Mouse (Mus musculus) limb, embryonic 13.5 days (tissue): ENCODE measurements around the gene Zfp383. TPM values are rescaled to one million over a fixed set of nuclear protein-coding genes. Genes with fewer than 3 reads are reported as not detected.
"Not testable (repeated sequence)": the region's sequence is repeated elsewhere in the genome, so short reads cannot be mapped to it uniquely, and the experiment has no call there.

ENCODE experiments used
- ATAC-seq: fragments of 200-750 bp; cut with Nextera tagmentation; 2 replicates; pipeline ENCODE4 v1.8.0; 2017; ENCODE audit warnings: low read depth, moderate number of reproducible peaks, moderate TSS enrichment; ENCODE audit not compliant: low FRiP score
- H3K27ac ChIP-seq: fragments of 300-500 bp; sonication (generic); 2 replicates; pipeline ENCODE4 v1.5.1; 2015; ENCODE audit warnings: inconsistent platforms, mild to moderate bottlenecking, moderate library complexity
- H3K27me3 ChIP-seq: fragments of 300-500 bp; sonication (generic); 2 replicates; pipeline ENCODE4 v1.6.1; 2015; ENCODE audit warnings: mild to moderate bottlenecking, inconsistent platforms
- H3K36me3 ChIP-seq: fragments of 300-500 bp; sonication (generic); 2 replicates; pipeline ENCODE4 v1.6.1; 2015; ENCODE audit warnings: inconsistent platforms, mild to moderate bottlenecking, moderate library complexity
- H3K4me1 ChIP-seq: fragments of 300-500 bp; sonication (generic); 2 replicates; pipeline ENCODE4 v1.6.1; 2015; ENCODE audit warnings: inconsistent platforms
- H3K4me2 ChIP-seq: fragments of 300-500 bp; sonication (generic); replicated peaks from 2 replicates; pipeline ENCODE4 v1.6.1; 2015; ENCODE audit warnings: inconsistent platforms, mild to moderate bottlenecking, moderate library complexity
- H3K4me3 ChIP-seq: fragments of 300-500 bp; sonication (generic); 2 replicates; pipeline ENCODE4 v1.5.1; 2015; ENCODE audit warnings: moderate library complexity, mild to moderate bottlenecking, inconsistent platforms
- H3K9ac ChIP-seq: fragments of 300-500 bp; sonication (generic); 2 replicates; pipeline ENCODE4 v1.6.1; 2015; ENCODE audit warnings: mild to moderate bottlenecking, inconsistent platforms
- H3K9me3 ChIP-seq: fragments of 300-500 bp; sonication (generic); 2 replicates; pipeline ENCODE4 v1.6.1; 2016; ENCODE audit warnings: inconsistent platforms
- WGBS: fragments of 180-500 bp; shearing (Covaris S2); methylation state at CpG from one replicate; pipeline ENCODE4 v1.1.7; 2015; 5-methylcytosine and 5-hydroxymethylcytosine counted together
- polyA plus RNA-seq: library from polyadenylated mRNA; unstranded; fragments of >200 nt; fragmentation: Nextera tagmentation; extraction: Ambion mirVana; gene quantifications from 2 replicates; pipeline ENCODE4 v1.2.1, GENCODE M21; 2015

Zfp383 gene
- polyA plus RNA-seq: 8.3 and 8.5 TPM in 2 replicates

DNA sequence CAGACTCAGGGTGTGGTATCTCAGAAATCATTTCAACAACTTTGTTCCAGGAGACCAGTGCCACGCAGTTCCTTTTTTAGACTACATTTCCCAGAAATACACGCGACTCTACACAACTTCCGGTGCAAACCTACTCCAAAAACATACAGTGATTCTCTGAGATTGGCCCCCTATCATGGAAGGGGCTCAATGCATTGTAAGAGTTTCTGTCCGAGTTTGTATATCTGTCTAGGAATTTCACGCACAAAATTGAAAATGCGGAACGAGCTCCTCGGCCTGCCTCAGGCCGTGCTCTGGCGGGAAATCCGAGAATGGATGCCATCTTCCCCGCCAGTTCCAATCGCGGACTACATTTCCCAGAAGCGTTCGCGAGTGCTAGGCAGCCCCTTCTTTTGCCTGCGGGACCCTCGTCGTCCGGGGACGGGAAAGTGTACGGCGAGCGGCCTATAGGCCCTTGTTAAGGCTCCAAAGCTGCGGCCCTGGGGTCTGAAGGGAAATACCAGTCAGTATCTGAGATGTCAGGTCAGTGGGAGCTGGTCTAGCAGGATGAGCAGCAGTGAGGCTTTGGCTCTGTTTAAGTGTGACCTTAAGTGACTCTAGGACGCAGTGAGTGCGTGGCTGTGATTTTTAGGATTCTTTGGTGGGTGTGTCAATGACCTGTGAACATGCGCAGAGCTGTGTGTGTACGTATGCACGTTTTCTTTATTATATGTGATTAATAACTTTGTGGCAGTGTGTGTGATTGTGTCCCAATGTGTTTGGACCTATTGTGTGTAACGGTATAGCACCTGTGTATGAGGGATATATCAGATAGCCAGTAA, at the start of gene Zfp383:
Gene Zfp383, plus strand, starts transcription at position 94 of the 821 bp plus-strand sequence.
- Histone ChIP-seq H3K4me3 (peak within 1 kb of the TSS; percentile 71), H3K4me1 (peaks cover 19% of the 10 kb centered on the region), H3K36me3 (peaks cover 30% of the 10 kb centered on the region), H3K4me2 (peak within 1 kb of the TSS; percentile 72), H3K9ac (peak within 1 kb of the TSS; percentile 85), H3K27ac (peak within 1 kb of the TSS; percentile 94), H3K27me3 (no peaks in the 10 kb centered on the region), H3K9me3 (no peaks in the 10 kb centered on the region)
- WGBS: under 1% methylated on average over 33 of the region's 33 CpGs
- peak; percentile 86 for ATAC-seq

- H3K27me3 ChIP-seq: no peaks in the 10 kb centered on the region
- 5% methylated on average over 32 of the region's 32 CpGs for WGBS
- peak within 1 kb of the TSS; percentile 74 for H3K4me2 ChIP-seq
- H3K4me3 ChIP-seq: peak within 1 kb of the TSS; percentile 56
- H3K27ac ChIP-seq: no peak within 1 kb of the TSS
- ATAC-seq: peak; percentile 98
- H3K4me1 ChIP-seq: peaks cover 10% of the 10 kb centered on the region
- H3K9me3 ChIP-seq: no peaks in the 10 kb centered on the region
- H3K9ac ChIP-seq: peak within 1 kb of the TSS; percentile 69
- peaks cover 10% of the 10 kb centered on the region for H3K36me3 ChIP-seq
These were observed 48.2 kb upstream of the Zfp383 start, which contains the start of gene Zfp420 for GRCm38 (mm10) chr7:29859532-29860517. Gene Zfp420 (plus strand): TSS chr7:29859979.

DNA sequence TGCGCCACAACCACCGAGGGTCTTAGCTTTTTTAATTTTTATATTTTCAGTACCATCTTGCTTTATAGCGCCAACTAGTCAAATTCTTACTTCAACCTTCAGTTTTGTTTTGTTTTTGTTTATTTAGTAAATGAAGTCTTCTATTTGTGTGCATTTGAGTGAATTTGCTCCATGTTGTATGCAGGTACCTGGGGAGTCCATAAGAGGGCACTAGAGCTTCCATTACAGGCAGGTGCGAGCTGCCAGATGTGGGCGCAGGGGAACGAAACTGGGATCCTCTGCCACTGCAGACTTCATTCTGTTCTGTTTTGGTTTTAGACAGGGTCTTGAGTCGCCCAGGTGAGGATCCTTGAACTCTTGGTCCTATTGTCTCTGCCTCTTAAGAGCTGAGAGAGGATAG, 46.4 kb upstream of the Zfp383 start:
- Histone ChIP-seq H3K4me3 (no peak overlapping the region), H3K4me2 (no peak overlapping the region), H3K27ac (no peak overlapping the region), H3K4me1 (peaks cover 10% of the 10 kb centered on the region), H3K9me3 (no peaks in the 10 kb centered on the region), H3K27me3 (no peaks in the 10 kb centered on the region), H3K36me3 (peaks cover 10% of the 10 kb centered on the region), H3K9ac (no peak overlapping the region)
- ATAC-seq: no peak
- WGBS: 85% methylated on average over 7 of the region's 7 CpGs

- no peaks in the 10 kb centered on the region for H3K27me3 ChIP-seq
- no peaks in the 10 kb centered on the region for H3K4me1 ChIP-seq
- H3K27ac ChIP-seq: no peak overlapping the region
- WGBS: 95% methylated on average over 10 of the region's 10 CpGs
- no peak overlapping the region for H3K4me2 ChIP-seq
- H3K9me3 ChIP-seq: peaks cover 48% of the 10 kb centered on the region
- H3K36me3 ChIP-seq: peaks cover 62% of the 10 kb centered on the region
- no peak for ATAC-seq
- no peak overlapping the region for H3K9ac ChIP-seq
- no peak overlapping the region for H3K4me3 ChIP-seq
These were observed 33.8 kb upstream of the Zfp383 start for GRCm38 (mm10) chr7:29874256-29874655.

DNA sequence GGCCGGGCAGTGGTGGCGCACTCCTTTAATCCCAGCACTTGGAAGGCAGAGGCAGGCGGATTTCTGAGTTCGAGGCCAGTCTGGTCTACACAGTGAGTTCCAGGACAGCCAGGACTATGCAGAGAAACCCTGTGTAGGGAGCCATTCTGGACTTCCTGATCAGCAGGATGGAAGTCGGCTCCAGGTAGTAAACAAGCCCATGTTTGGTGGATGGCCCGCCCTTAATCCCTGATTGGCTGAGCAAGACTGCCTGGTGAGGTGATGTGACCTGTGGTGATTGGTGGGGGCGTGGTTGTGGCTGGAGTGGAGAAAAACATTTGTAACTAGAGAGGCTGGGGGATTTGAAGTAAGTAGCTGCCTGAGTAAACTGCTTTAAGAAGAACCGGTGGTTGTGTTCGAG, 30.5 kb upstream of the Zfp383 start:
- not testable (repeated sequence) for ATAC-seq, H3K27me3 ChIP-seq, H3K4me2 ChIP-seq, H3K9ac ChIP-seq, H3K4me1 ChIP-seq, H3K4me3 ChIP-seq, H3K27ac ChIP-seq
- peaks cover 35% of the 10 kb centered on the region for H3K9me3 ChIP-seq
- H3K36me3 ChIP-seq: peaks cover 55% of the 10 kb centered on the region
- 92% methylated on average over 9 of the region's 9 CpGs for WGBS

DNA sequence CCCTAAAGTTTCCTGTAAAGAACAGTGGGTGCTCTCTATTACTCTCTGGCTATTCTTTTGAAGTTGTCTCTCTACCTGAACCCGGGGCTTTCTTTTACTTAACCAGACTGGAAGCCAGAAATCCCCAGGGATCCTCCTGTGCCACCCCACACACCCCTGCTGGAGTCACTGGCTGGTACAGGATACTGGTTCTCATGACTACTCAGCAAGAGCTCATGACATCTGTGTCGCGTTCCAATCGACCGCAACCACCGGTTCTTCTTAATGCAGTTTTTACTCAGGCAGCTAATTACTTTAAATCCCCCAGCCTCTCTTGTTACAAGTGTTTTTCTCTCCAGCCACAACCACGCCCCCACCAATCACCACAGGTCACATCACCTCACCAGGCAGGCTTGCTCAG, 28.0 kb upstream of the Zfp383 start:
- Histone ChIP-seq H3K4me3 (no peak overlapping the region), H3K4me1 (no peaks in the 10 kb centered on the region), H3K9ac (no peak overlapping the region), H3K4me2 (no peak overlapping the region), H3K27me3 (no peaks in the 10 kb centered on the region), H3K36me3 (peaks cover 37% of the 10 kb centered on the region), H3K9me3 (peaks cover 37% of the 10 kb centered on the region), H3K27ac (no peak overlapping the region)
- ATAC-seq: no peak
- WGBS: 46% methylated on average over 7 of the region's 7 CpGs

GRCm38 (mm10) chr7:29880916-29881315, 27.1 kb upstream of the Zfp383 start:
- H3K9me3 ChIP-seq: peaks cover 37% of the 10 kb centered on the region
- no peak overlapping the region for H3K4me3 ChIP-seq
- H3K27me3 ChIP-seq: no peaks in the 10 kb centered on the region
- H3K4me2 ChIP-seq: no peak overlapping the region
- H3K36me3 ChIP-seq: peaks cover 29% of the 10 kb centered on the region
- ATAC-seq: no peak
- H3K4me1 ChIP-seq: no peaks in the 10 kb centered on the region
- 92% methylated on average over 7 of the region's 7 CpGs for WGBS
- no peak overlapping the region for H3K9ac ChIP-seq
- no peak overlapping the region for H3K27ac ChIP-seq

DNA sequence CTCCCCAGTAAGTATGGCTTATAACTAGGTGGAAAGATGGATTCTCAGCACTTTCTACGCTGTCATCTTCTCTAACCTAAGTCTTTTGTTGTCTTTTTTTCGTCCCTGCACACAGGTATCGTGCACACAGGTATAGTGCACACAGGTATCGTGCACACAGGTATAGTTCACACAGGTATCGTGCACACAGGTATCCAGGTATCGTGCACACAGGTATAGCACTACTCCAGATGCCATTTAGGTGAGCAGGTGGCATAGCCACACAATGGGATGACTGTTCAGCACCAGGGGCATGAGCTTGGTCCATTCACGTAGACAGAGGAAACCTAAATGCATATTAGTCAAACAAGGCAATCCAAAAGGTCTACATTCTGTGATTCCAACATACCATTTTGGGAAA, 17.5 kb upstream of the Zfp383 start:
- ATAC-seq: no peak
- Histone ChIP-seq H3K4me2 (no peak overlapping the region), H3K27me3 (no peaks in the 10 kb centered on the region), H3K27ac (no peak overlapping the region), H3K9me3 (peaks cover 78% of the 10 kb centered on the region), H3K4me1 (no peaks in the 10 kb centered on the region), H3K36me3 (peaks cover 61% of the 10 kb centered on the region), H3K9ac (no peak overlapping the region), H3K4me3 (no peak overlapping the region)
- 94% methylated on average over 7 of the region's 7 CpGs for WGBS

GRCm38 (mm10) chr7:29892756-29893155, 15.3 kb upstream of the Zfp383 start:
- WGBS: 98% methylated on average over 4 of the region's 4 CpGs
- peaks cover 68% of the 10 kb centered on the region for H3K9me3 ChIP-seq
- no peak overlapping the region for H3K9ac ChIP-seq
- no peak overlapping the region for H3K27ac ChIP-seq
- H3K36me3 ChIP-seq: peaks cover 83% of the 10 kb centered on the region
- ATAC-seq: no peak
- no peak overlapping the region for H3K4me3 ChIP-seq
- H3K27me3 ChIP-seq: no peaks in the 10 kb centered on the region
- no peaks in the 10 kb centered on the region for H3K4me1 ChIP-seq
- no peak overlapping the region for H3K4me2 ChIP-seq

- Histone ChIP-seq H3K9me3 (peaks cover 44% of the 10 kb centered on the region), H3K36me3 (peaks cover 88% of the 10 kb centered on the region), H3K4me2 (no peak overlapping the region), H3K4me3 (no peak overlapping the region), H3K9ac (no peak overlapping the region), H3K4me1 (no peaks in the 10 kb centered on the region), H3K27me3 (no peaks in the 10 kb centered on the region), H3K27ac (no peak overlapping the region)
- WGBS: 94% methylated on average over 4 of the region's 4 CpGs
- no peak for ATAC-seq
These were observed 9.7 kb upstream of the Zfp383 start for GRCm38 (mm10) chr7:29898351-29898750.

- Histone ChIP-seq H3K27me3 (no peaks in the 10 kb centered on the region), H3K9ac (no peak overlapping the region), H3K4me3 (no peak overlapping the region), H3K4me2 (no peak overlapping the region), H3K9me3 (0 out of 2 replicates have a peak, but pooled peaks cover 3% of the 10 kb centered on the region), H3K27ac (no peak overlapping the region), H3K4me1 (peaks cover under 1% of the 10 kb centered on the region), H3K36me3 (peaks cover 37% of the 10 kb centered on the region)
- 95% methylated on average over 4 of the region's 4 CpGs for WGBS
- ATAC-seq: no peak
These were observed 3.9 kb upstream of the Zfp383 start for GRCm38 (mm10) chr7:29904101-29904500.
